Mouse (Mus musculus): ENCODE data around the gene Marveld1. TPM values are rescaled to one million over a fixed set of nuclear protein-coding genes. Genes with fewer than 3 reads are reported as not detected.

Marveld1 gene
- polyA plus RNA-seq, 1 experiment from 2014 or later: 8.9 TPM

Other genes starting within 250 kb of the Marveld1 start
- 706 and 744 TPM in 2 replicates for gene Pgam1, start 235.5 kb upstream of the Marveld1 start, polyA plus RNA-seq (2015; fragmentation: Nextera tagmentation; extraction: Ambion mirVana)
- 63.0 and 64.4 TPM in 2 replicates for gene Exosc1, start 214.0 kb upstream of the Marveld1 start, polyA plus RNA-seq (2015; fragmentation: Nextera tagmentation; extraction: Ambion mirVana)
- 76.2 and 76.6 TPM in 2 replicates for gene Zdhhc16, start 213.9 kb upstream of the Marveld1 start, polyA plus RNA-seq (2015; fragmentation: Nextera tagmentation; extraction: Ambion mirVana)
- gene Mms19, start 166.2 kb upstream of the Marveld1 start, polyA plus RNA-seq (2015; fragmentation: Nextera tagmentation; extraction: Ambion mirVana): 27.6 and 31.5 TPM in 2 replicates
- 13.4 and 14.8 TPM in 2 replicates for gene Ubtd1, start 165.6 kb upstream of the Marveld1 start, polyA plus RNA-seq (2015; fragmentation: Nextera tagmentation; extraction: Ambion mirVana)
- 0.84 TPM in 1 of 2 replicates, not detected in the other for gene Ankrd2, start 111.4 kb upstream of the Marveld1 start, polyA plus RNA-seq (2015; fragmentation: Nextera tagmentation; extraction: Ambion mirVana)
- 3.5 and 3.6 TPM in 2 replicates for gene Hoga1, start 101.8 kb upstream of the Marveld1 start, polyA plus RNA-seq (2015; fragmentation: Nextera tagmentation; extraction: Ambion mirVana)
- not detected in 2 replicates for gene 4933411K16Rik, start 95.2 kb upstream of the Marveld1 start, polyA plus RNA-seq (2015; fragmentation: Nextera tagmentation; extraction: Ambion mirVana)
- 15.3 and 16.0 TPM in 2 replicates for gene Morn4, start 61.0 kb upstream of the Marveld1 start, polyA plus RNA-seq (2015; fragmentation: Nextera tagmentation; extraction: Ambion mirVana)
- gene Pi4k2a, start 56.9 kb upstream of the Marveld1 start, polyA plus RNA-seq (2015; fragmentation: Nextera tagmentation; extraction: Ambion mirVana): 6.8 and 7.0 TPM in 2 replicates
- gene Avpi1, start 18.3 kb upstream of the Marveld1 start, polyA plus RNA-seq (2015; fragmentation: Nextera tagmentation; extraction: Ambion mirVana): 52.4 and 63.5 TPM in 2 replicates
- gene Zfyve27, start 16.6 kb downstream of the Marveld1 start, polyA plus RNA-seq (2015; fragmentation: Nextera tagmentation; extraction: Ambion mirVana): 23.8 and 24.5 TPM in 2 replicates
- gene Sfrp5, start 54.9 kb downstream of the Marveld1 start, polyA plus RNA-seq (2015; fragmentation: Nextera tagmentation; extraction: Ambion mirVana): 6.7 and 6.9 TPM in 2 replicates
- 1.1 and 1.2 TPM in 2 replicates for gene Golga7b, start 100.2 kb downstream of the Marveld1 start, polyA plus RNA-seq (2015; fragmentation: Nextera tagmentation; extraction: Ambion mirVana)

Data from stomach, embryonic 16.5 days (tissue).